Mouse (Mus musculus) inflammation-experienced regulatory T-cells, adult 16 weeks (primary cell): ENCODE results near the gene Esp38. TPM values are rescaled to one million over a fixed set of nuclear protein-coding genes. Genes with fewer than 3 reads are reported as not detected.

Experiments
- polyA plus RNA-seq: library from polyadenylated mRNA; unstranded; fragments of 100-300 nt; shearing (Covaris generic); gene quantifications from one replicate; pipeline ENCODE4 v1.2.1, GENCODE M21; 2017

Esp38 gene
- not detected for polyA plus RNA-seq

GRCm38 (mm10) chr17:39950220-39950619 lies at the start of gene Esp38:
TSS of gene Esp38 (plus strand) at chr17:39950520.

Other genes starting within 250 kb of the Esp38 start
- not detected for gene AC192777.2, start 144.9 kb downstream of the Esp38 start, polyA plus RNA-seq